Mouse (Mus musculus) erythroblast, adult 5-6 weeks (primary cell): ENCODE results near the gene Akap8l. TPM values are rescaled to one million over a fixed set of nuclear protein-coding genes. Genes with fewer than 3 reads are reported as not detected.

Experiments used
- ATAC-seq: replicated peaks from 2 replicates; pipeline ENCODE4 v1.8.0; 2016; ENCODE audit warnings: moderate number of reproducible peaks, mild to moderate bottlenecking, moderate TSS enrichment, inconsistent platforms; ENCODE audit not compliant: poor library complexity, low FRiP score, severe bottlenecking
- total RNA-seq, 2 experiments: library from RNA; stranded (forward) in 1 of 2; stranded (reverse) in 1 of 2; fragments of 150-400 nt in 1 of 2; fragments of 200-764, 138-1000 nt in 1 of 2; gene quantifications; 2 replicates each; pipeline versions ENCODE4 v1.2.3 to v1.2.4; 2015 to 2017; ENCODE audit warnings: low replicate concordance in 2 of 2

The Akap8l gene
- 64.6 and 80.7 TPM in 2 replicates for total RNA-seq (2015; ENCODE audit: low replicate concordance)
- 104 and 150 TPM in 2 replicates for total RNA-seq (2017; ENCODE audit: low replicate concordance)

GRCm38 (mm10) chr17:32350382-32350983 lies at the start of gene Akap8l:
Gene Akap8l, minus strand, starts transcription at chr17:32350607.
- peak; percentile 92 for ATAC-seq

- ATAC-seq = no peak
Measured at GRCm38 (mm10) chr17:32396266-32396665, 45.9 kb upstream of the Akap8l start.

GRCm38 (mm10) chr17:32393944-32394343 lies 43.5 kb upstream of the Akap8l start:
- ATAC-seq = no peak

DNA sequence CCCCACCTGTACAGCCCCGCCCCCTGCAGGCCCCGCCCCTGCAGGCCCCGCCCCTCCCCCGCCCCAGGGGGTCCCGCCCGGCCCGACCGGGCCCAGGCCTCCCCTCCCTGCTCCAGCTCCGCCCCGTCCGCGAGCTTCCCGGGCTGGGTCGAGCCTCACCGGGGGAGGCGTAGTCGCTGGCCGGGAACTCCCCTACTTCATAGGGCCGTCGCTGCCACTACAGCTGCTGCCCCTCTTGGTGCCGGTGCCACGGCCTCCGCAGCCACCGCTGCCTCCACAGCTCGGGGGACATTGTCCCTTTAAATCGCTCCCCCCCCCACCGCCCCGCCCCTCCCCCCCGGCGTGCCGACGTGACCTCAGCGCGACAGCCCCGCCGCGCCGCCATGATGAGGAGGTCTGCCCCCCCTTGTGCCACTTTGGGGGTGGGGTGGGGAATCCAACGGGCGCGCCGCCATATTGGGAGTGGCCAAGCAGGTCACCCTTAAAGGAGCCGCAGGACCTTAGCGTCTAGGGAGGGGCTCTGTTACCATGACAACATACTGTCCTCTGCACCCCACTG lies 38.8 kb upstream of the Akap8l start, which contains the start of gene Wiz:
Gene Wiz, minus strand, starts transcription at position 339 of the 559 bp plus-strand sequence.
- ATAC-seq = peak; percentile 63

DNA sequence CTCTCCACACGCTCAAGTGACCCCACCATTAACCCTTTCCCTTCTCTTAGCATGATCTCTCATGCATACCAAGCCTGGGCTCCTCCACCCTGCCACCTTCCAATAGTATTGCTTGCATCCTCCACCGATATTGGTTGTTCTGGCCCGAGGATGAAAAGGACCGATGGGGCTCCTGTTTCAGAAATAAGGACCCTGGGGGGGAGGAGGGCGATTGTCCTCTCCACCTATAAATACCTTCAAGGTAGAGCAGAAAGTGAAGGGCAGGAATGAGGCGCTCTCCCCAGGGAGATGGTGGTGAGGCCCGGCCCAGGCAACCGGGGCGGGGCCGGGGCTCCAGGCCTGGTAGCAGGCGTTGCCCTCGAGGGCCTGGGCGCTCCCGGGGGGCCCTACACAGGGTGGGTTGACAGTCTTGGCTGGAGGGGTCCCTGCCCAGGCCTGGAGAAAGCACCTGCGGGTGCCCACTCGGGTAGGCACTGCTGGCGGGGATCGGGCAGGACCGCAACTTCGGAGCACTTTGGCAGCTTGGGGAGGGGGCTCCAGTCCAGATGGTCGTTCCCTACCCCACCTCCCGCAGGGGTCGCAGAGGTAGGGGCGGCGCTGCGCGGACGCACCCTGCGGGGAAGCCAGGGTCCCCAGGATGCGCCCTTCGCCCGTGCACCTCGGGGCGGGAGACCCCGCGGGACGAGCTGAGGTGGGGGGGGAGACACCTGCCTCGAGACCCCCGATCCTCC lies 38.1 kb upstream of the Akap8l start:
- ATAC-seq = no peak

DNA sequence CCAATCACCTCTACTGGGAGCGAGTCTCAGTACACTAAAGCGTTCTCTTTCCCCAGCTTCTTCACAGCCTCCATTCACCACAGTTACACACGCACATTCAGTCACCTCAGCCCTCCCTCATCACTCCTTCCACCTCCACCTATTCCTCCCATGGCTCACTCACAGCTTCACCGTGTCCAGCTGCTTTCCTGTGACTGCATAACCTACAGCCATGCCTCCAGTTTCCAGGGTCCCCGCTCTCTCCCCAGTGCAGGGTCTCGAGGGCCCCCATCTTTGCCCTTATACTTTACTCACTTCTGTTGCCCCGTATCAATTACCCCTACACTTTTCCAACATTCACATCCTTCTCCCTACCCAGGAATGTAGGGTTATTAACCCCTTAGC lies 37.6 kb upstream of the Akap8l start:
- no peak for ATAC-seq

- ATAC-seq = peak; percentile 55
Measured at GRCm38 (mm10) chr17:32386659-32387432, 36.4 kb upstream of the Akap8l start.

- ATAC-seq = no peak
Measured at GRCm38 (mm10) chr17:32383661-32384060, 33.3 kb upstream of the Akap8l start.

GRCm38 (mm10) chr17:32382576-32382975 lies 32.2 kb upstream of the Akap8l start:
- no peak for ATAC-seq

- ATAC-seq = no peak
Measured at GRCm38 (mm10) chr17:32378786-32379185, 28.4 kb upstream of the Akap8l start.

DNA sequence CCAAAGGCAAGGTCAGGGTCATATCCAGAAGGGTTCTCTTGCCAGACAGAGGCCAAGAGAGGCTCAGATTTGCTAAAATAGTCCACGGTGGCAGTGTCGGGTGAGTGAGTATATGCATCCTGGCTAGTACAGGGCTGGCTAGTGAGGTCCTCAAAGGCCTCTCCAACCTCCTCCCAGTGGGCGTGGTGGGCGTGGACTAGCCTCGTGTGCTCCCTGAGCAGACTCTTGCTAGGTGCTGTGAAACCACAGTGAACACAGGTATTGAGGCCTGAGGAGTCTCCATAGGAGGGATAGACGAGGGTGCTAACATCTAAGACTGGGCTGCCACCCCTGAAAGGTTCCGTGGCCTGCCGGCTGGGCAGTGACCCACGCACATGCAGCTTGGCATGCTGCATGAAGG lies 26.7 kb upstream of the Akap8l start:
- peak; percentile 85 for ATAC-seq

GRCm38 (mm10) chr17:32376475-32376874 lies 26.1 kb upstream of the Akap8l start:
- no peak for ATAC-seq

- peak; percentile 57 for ATAC-seq
Measured at GRCm38 (mm10) chr17:32368991-32369578, 18.7 kb upstream of the Akap8l start.

GRCm38 (mm10) chr17:32367706-32368105 lies 17.3 kb upstream of the Akap8l start:
- ATAC-seq = no peak

DNA sequence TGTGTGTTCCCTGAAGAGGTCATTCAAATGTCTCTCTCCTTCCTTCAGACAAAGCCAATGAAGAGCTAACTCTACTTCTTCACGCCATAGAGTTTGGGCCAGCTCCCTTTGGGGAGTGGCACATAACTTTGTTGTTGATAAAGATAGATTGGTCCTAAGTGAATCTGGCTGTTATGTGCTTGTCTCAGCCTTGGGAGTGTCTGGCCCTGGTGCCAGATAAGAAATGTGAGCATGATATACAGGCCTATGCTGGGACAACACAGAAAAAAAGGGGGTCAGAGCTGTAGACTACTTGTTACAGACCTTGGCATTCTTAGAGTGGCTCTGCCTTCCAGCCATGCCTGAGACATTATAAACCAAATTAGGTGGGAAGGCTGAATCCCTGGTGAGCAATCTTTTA lies 14.9 kb upstream of the Akap8l start:
- ATAC-seq = 0 out of 2 replicates have a peak, but pooled peaks have one; percentile 20

- ATAC-seq = 0 out of 2 replicates have a peak, but pooled peaks have one; percentile 23
Measured at GRCm38 (mm10) chr17:32364850-32365249, 14.4 kb upstream of the Akap8l start.

GRCm38 (mm10) chr17:32364331-32364730 lies 13.9 kb upstream of the Akap8l start:
- peak; percentile 88 for ATAC-seq

- no peak for ATAC-seq
Measured at GRCm38 (mm10) chr17:32363821-32364301, 13.5 kb upstream of the Akap8l start.

GRCm38 (mm10) chr17:32362686-32363085 lies 12.3 kb upstream of the Akap8l start:
- no peak for ATAC-seq

DNA sequence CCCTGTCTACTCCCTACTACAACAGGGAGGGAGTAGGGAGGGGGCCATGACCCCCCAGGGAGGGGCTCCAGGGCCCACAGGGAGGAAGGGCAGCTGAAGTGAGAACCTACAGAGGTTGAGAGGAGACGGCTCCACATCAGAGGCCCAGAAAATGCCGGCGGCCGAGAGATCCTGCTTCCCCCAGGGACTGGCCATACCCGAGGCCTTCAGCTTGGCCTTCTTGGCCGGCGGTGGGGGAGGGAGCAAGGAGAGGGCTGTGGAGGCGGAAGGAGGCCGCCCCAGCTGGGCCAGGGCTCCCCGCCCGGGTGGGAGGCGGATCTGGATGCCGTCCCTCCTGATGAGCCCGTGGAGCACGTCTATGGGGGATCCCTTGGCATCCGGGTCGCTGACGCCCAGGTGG lies 9.5 kb upstream of the Akap8l start:
- ATAC-seq = no peak
